Mouse (Mus musculus) thymus, adult 2 months (tissue): ENCODE measurements around the gene Gm13420. TPM values are rescaled to one million over a fixed set of nuclear protein-coding genes. Genes with fewer than 3 reads are reported as not detected.

Source experiments
- DNase-seq: peaks from one replicate; pipeline ENCODE4 v3.0.0; 2021
- H3K27ac ChIP-seq: fragments of 200-500 bp; 2 replicates; pipeline ENCODE4 v1.5.1; 2012; ENCODE audit warnings: low read length, control low read depth; ENCODE audit not compliant: control insufficient read depth, insufficient read depth
- H3K27me3 ChIP-seq: fragments of 200-500 bp; 2 replicates; pipeline ENCODE4 v1.6.1; 2012; ENCODE audit warnings: mild to moderate bottlenecking, low read length, moderate library complexity, mixed read lengths; ENCODE audit not compliant: control insufficient read depth, insufficient read depth
- H3K36me3 ChIP-seq: fragments of 200-500 bp; 2 replicates; pipeline ENCODE4 v1.6.1; 2012; ENCODE audit warnings: mild to moderate bottlenecking, low read length, moderate library complexity; ENCODE audit not compliant: control insufficient read depth, insufficient read depth
- H3K4me1 ChIP-seq: fragments of 200-500 bp; replicated peaks from 2 replicates; pipeline ENCODE4 v1.6.1; 2012; ENCODE audit warnings: low read length; ENCODE audit not compliant: control insufficient read depth, insufficient read depth
- H3K4me3 ChIP-seq: fragments of 200-500 bp; 2 replicates; pipeline ENCODE4 v1.5.1; 2012; ENCODE audit warnings: mild to moderate bottlenecking, low read length, control low read depth, moderate library complexity; ENCODE audit not compliant: control insufficient read depth, insufficient read depth
- CTCF ChIP-seq: fragments of 200-500 bp; IDR thresholded peaks from 2 replicates; pipeline ENCODE4 v1.5.1; 2012; ENCODE audit warnings: mild to moderate bottlenecking, control low read depth, low read length, moderate library complexity, borderline replicate concordance; ENCODE audit not compliant: control insufficient read depth, poor library complexity, insufficient read depth; ENCODE audit errors: extremely low read depth
- POLR2A ChIP-seq: fragments of 200-500 bp; IDR thresholded peaks from 2 replicates; pipeline ENCODE4 v1.6.1; 2012; ENCODE audit warnings: mild to moderate bottlenecking, low read length, control low read depth, moderate library complexity; ENCODE audit not compliant: control insufficient read depth, poor library complexity, insufficient read depth; ENCODE audit errors: extremely low read depth
- WGBS: fragments of 180-500 bp; shearing (Covaris S2); methylation state at CpG from one replicate; pipeline ENCODE4 v1.1.7; 2018; 5-methylcytosine and 5-hydroxymethylcytosine counted together
- polyA plus RNA-seq: library from polyadenylated mRNA; depleted of rRNA; stranded (reverse); fragments of >200 nt; gene quantifications from 2 replicates; pipeline ENCODE4 v1.2.3, GENCODE M21; 2012

The Gm13420 gene
- polyA plus RNA-seq, 1 experiment: 0.15 TPM

- H3K27me3 ChIP-seq: no peaks in the 10 kb centered on the region
- no peak overlapping the region for H3K27ac ChIP-seq
- DNase-seq: no peak
- TF ChIP-seq POLR2A: no peak
- no peak for TF ChIP-seq CTCF
- H3K4me3 ChIP-seq: no peak overlapping the region
- peaks cover 55% of the 10 kb centered on the region for H3K36me3 ChIP-seq
- peaks cover 6% of the 10 kb centered on the region; the same call in 1 of the 2 replicates for H3K4me1 ChIP-seq
- WGBS: 76% methylated on average over 2 of the region's 2 CpGs
These were observed 22.0 kb downstream of the Gm13420 start for GRCm38 (mm10) chr2:29729500-29729899.

DNA sequence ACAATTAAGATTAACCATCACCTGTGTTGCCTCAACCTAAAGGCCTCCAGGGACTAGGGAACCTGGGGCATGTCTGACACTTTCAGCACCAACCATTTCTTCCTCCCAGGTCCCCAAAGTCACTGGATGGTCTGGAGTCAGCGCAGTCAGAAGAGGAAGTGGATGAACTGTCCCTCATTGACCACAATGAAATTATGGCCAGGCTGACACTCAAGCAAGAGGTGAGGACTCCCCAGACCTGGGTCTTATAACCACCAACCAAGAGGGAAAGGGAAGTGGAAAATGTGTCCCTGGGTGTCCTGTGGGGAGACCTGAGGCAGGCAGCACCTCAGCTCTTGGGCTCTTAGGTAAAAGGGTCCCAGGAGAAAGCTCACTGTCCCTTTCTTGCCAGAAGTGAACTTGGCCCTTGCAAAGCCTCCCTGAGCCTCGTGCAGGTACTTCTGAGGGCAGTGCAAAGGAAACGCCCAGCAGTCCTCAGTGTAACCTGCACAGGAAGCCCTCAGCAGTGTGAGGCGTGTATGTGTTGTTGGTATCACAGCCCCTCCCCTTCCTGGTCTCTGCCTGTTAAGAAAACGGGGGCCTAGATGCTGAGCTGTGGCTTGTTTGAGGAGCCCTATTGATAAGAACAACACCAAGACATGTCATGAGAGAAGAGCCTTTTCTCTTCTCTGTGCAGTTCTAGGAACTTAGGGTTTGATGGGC, 26.7 kb downstream of the Gm13420 start:
- Histone ChIP-seq H3K4me1 (peaks cover 6% of the 10 kb centered on the region; the same call in 1 of the 2 replicates), H3K27me3 (no peaks in the 10 kb centered on the region), H3K27ac (no peak overlapping the region), H3K4me3 (no peak overlapping the region), H3K36me3 (peaks cover 55% of the 10 kb centered on the region)
- TF ChIP-seq CTCF (no peak), POLR2A (no peak)
- DNase-seq: peak; percentile 37
- WGBS: 17% methylated on average over 5 of the region's 5 CpGs

GRCm38 (mm10) chr2:29723132-29723531, 28.4 kb downstream of the Gm13420 start:
- Histone ChIP-seq H3K27me3 (no peaks in the 10 kb centered on the region), H3K4me1 (peaks cover 13% of the 10 kb centered on the region), H3K27ac (no peak overlapping the region), H3K4me3 (no peak overlapping the region), H3K36me3 (peaks cover 51% of the 10 kb centered on the region)
- no peak for TF ChIP-seq CTCF
- no peak for TF ChIP-seq POLR2A
- DNase-seq: no peak
- WGBS: 88% methylated on average over 3 of the region's 3 CpGs

DNA sequence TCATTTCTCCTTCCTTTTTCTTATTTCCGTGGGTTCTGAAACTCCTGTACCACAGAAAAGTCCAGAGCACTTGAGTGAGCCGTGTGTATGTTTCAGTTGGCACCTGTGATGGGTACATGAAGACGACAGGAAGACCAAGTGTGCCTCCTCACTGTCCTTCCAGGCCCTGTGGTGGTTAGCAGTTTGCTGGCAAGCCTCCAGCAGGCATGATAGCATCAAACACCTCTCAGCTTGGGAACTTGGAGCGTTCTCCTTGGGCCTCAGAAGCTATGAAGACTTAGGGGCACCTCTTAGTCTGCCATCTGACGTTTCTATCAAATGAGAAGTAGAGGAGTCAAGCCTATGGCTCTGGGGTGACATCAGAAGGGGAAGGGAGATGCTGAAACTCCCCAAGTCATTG, 32.9 kb downstream of the Gm13420 start:
- H3K27ac ChIP-seq: peak overlapping the region; percentile 11; the same call in 1 of the 2 replicates
- H3K4me3 ChIP-seq: no peak overlapping the region
- H3K27me3 ChIP-seq: no peaks in the 10 kb centered on the region
- peaks cover 11% of the 10 kb centered on the region for H3K4me1 ChIP-seq
- peak; percentile 30 for DNase-seq
- TF ChIP-seq CTCF (no peak), POLR2A (no peak)
- WGBS: 5% methylated on average over 5 of the region's 5 CpGs
- H3K36me3 ChIP-seq: peaks cover 23% of the 10 kb centered on the region

DNA sequence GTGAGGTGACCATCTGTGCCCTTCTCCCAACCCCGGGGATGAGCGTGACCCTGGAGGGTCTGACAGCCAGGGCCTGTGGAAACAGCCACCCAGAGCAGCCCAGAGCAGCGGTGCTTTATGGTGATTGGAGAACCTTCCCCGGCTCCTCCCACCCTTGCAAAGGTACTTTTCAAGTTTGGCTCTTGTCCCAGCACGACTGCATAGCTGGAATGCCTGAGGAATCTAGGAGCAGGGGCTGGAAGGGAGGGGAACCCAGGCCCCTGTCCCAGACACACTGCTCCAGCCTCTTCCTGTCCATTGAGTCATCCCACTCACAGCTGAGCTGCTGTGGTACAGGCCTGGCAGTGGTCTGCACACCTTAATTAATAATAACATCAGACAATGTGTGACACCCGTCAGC, 34.8 kb downstream of the Gm13420 start:
- H3K36me3 ChIP-seq: peaks cover 16% of the 10 kb centered on the region
- TF ChIP-seq POLR2A (no peak), CTCF (no peak)
- no peak overlapping the region for H3K4me3 ChIP-seq
- H3K4me1 ChIP-seq: peaks cover 11% of the 10 kb centered on the region
- DNase-seq: no peak
- no peaks in the 10 kb centered on the region for H3K27me3 ChIP-seq
- 77% methylated on average over 6 of the region's 6 CpGs for WGBS
- H3K27ac ChIP-seq: no peak overlapping the region

- peaks cover 19% of the 10 kb centered on the region for H3K36me3 ChIP-seq
- peaks cover 11% of the 10 kb centered on the region for H3K4me1 ChIP-seq
- H3K27ac ChIP-seq: no peak overlapping the region
- 90% methylated on average over 7 of the region's 7 CpGs for WGBS
- no peak for DNase-seq
- H3K4me3 ChIP-seq: no peak overlapping the region
- TF ChIP-seq POLR2A (no peak), CTCF (no peak)
- no peaks in the 10 kb centered on the region for H3K27me3 ChIP-seq
These were observed 35.3 kb downstream of the Gm13420 start for GRCm38 (mm10) chr2:29716143-29716542.

DNA sequence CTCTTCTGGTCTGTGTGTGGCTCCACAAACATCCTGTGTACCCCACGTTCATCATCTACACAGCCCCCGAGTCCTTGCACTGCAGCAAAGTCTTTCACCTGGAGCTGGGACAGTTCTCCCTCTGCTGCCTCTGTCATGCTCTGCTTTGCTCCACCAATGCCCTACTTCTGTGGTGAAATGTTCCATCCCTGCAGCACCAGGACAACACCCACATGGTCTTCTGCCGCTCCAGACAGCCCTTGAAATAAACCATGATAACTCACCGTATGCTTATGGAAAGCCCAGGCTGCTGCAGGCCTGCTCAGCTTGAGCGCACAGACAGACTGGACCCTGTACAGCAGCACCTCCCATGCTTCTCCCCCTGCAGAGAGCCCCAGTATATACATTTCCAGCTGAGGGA, 37.4 kb downstream of the Gm13420 start:
- peaks cover 11% of the 10 kb centered on the region for H3K4me1 ChIP-seq
- WGBS: 94% methylated on average over 5 of the region's 5 CpGs
- H3K27me3 ChIP-seq: no peaks in the 10 kb centered on the region
- peaks cover 21% of the 10 kb centered on the region for H3K36me3 ChIP-seq
- H3K27ac ChIP-seq: no peak overlapping the region
- H3K4me3 ChIP-seq: no peak overlapping the region
- DNase-seq: no peak
- TF ChIP-seq POLR2A (no peak), CTCF (no peak)
